Mouse (Mus musculus): ENCODE results near the gene Cflar. TPM values are rescaled to one million over a fixed set of nuclear protein-coding genes. Genes with fewer than 3 reads are reported as not detected.

The Cflar gene
- total and polyA plus RNA-seq, 3 experiments, result 35.7 to 81.1 (median 49.2) TPM

DNA sequence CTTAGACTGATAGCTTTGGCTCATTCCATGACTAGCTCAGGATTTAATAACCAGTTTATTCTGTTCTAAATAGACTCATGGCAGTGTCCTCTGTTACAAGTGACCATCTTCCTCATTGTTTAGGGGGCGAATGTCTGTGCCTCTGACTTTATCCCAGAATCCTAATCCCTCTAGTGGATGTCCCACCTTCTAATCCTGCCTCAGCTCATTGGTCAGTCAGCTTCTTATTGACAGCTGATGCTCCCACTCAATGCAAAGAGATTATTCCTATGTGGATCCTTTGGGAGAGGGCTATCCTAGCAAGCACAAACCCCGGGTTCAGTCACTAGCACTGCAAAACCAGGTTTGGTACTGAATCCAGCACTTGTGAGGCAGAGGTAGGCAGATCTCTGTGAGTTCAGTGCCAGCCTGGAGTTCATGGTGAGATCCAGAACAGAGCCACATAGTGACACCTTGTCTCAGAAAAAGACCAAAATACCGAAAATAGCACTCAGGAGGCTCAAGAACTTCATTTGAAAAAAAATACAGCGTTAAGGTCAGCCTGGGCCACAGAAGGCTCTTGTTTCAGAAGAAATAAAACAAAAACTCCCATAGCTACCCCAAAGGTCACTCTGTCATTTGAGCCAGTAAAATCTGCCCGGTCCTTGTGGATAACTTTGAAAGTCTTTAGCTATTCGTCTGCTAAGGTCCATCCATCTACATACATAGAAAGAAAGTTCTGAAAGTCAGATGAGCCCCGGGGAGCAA is 11.9 kb downstream of the Cflar start:
- no peak for TF ChIP-seq E2F4 (IDR thresholded peaks at IDR 0.05; ENCODE audit: insufficient replicate concordance, low read depth, low read length)
- no peak for TF ChIP-seq CTCF (conservative IDR thresholded peaks at IDR 0.05 in 1 of 2, IDR thresholded peaks at IDR 0.05 in 1 of 2; ENCODE audit: low read depth in 2 of 2, low read length in 2 of 2)
- TF ChIP-seq JUND (conservative IDR thresholded peaks at IDR 0.05; ENCODE audit: low read depth, low read length), result no peak
- TF ChIP-seq MXI1 (IDR thresholded peaks at IDR 0.05; ENCODE audit: low read depth, low read length), result 0 out of 2 replicates have a peak, but pooled peaks have one; percentile 8
- no peak for TF ChIP-seq EP300 (IDR thresholded peaks at IDR 0.05; ENCODE audit: low read length)
- no peak for TF ChIP-seq HCFC1 (IDR thresholded peaks at IDR 0.05; ENCODE audit: low read depth, low read length)
- no peak for TF ChIP-seq PAX5 (IDR thresholded peaks at IDR 0.05; ENCODE audit: low read length)
- TF ChIP-seq TBP (conservative IDR thresholded peaks at IDR 0.05; ENCODE audit: low read depth, low read length), result no peak
- 0 out of 2 replicates have a peak, but pooled peaks have one; percentile 11 for TF ChIP-seq TCF12 (IDR thresholded peaks at IDR 0.05; ENCODE audit: low read depth, low read length)
- TF ChIP-seq RCOR1 (conservative IDR thresholded peaks at IDR 0.05; ENCODE audit: low read depth, low read length), result no peak
- 0 out of 2 replicates have a peak, but pooled peaks have one; percentile 22 for TF ChIP-seq UBTF (IDR thresholded peaks at IDR 0.05; ENCODE audit: low read depth, low read length)
- peak; percentile 41; the same call in 1 of the 2 replicates for TF ChIP-seq MEF2A (IDR thresholded peaks at IDR 0.05; ENCODE audit: borderline replicate concordance, low read depth, low read length)
- no peak for TF ChIP-seq MAFK (IDR thresholded peaks at IDR 0.05; ENCODE audit: insufficient replicate concordance, low read length)
- TF ChIP-seq USF2 (conservative IDR thresholded peaks at IDR 0.05; ENCODE audit: low read depth, low read length), result no peak
- no peak for TF ChIP-seq ZMIZ1 (IDR thresholded peaks at IDR 0.05; ENCODE audit: low read depth, low read length)
- no peak for TF ChIP-seq POLR2AphosphoS2 (IDR thresholded peaks at IDR 0.05; ENCODE audit: low read depth, low read length)
- 0 out of 2 replicates have a peak, but pooled peaks have one; percentile 7 for TF ChIP-seq ZNF384 (IDR thresholded peaks at IDR 0.05; ENCODE audit: low read depth, low read length)
- TF ChIP-seq GABPA (IDR thresholded peaks at IDR 0.05; ENCODE audit: insufficient replicate concordance, low read depth, low read length), result no peak
- TF ChIP-seq JUN (IDR thresholded peaks at IDR 0.05; ENCODE audit: insufficient read depth, low read depth, low read length), result no peak
- TF ChIP-seq NRF1 (IDR thresholded peaks at IDR 0.05; ENCODE audit: low read depth, low read length), result no peak
- TF ChIP-seq NELFE (IDR thresholded peaks at IDR 0.05; ENCODE audit: low read depth, low read length), result no peak
- no peak for TF ChIP-seq ZKSCAN1 (IDR thresholded peaks at IDR 0.05; ENCODE audit: borderline replicate concordance, low read depth, low read length)
- no peak for TF ChIP-seq RAD21 (IDR thresholded peaks at IDR 0.05; ENCODE audit: low read depth, low read length)
- no peak for TF ChIP-seq MAZ (IDR thresholded peaks at IDR 0.05; ENCODE audit: low read depth, low read length)
- no peak for TF ChIP-seq SMC3 (IDR thresholded peaks at IDR 0.05; ENCODE audit: low read depth, low read length)
- no peak for TF ChIP-seq POLR2A (IDR thresholded peaks at IDR 0.05; ENCODE audit: low read depth, low read length)
- TF ChIP-seq CHD1 (IDR thresholded peaks at IDR 0.05; ENCODE audit: low read depth, low read length), result no peak
- TF ChIP-seq MAX (IDR thresholded peaks at IDR 0.05; ENCODE audit: low read length), result no peak
- TF ChIP-seq ZC3H11A (IDR thresholded peaks at IDR 0.05; ENCODE audit: low read depth, low read length), result no peak
- TF ChIP-seq SIN3A (IDR thresholded peaks at IDR 0.05; ENCODE audit: low read length), result peak; percentile 29; the same call in 1 of the 2 replicates
- TF ChIP-seq USF1 (IDR thresholded peaks at IDR 0.05; ENCODE audit: low read depth, low read length), result no peak
- no peak for TF ChIP-seq KAT2A (IDR thresholded peaks at IDR 0.05; ENCODE audit: insufficient replicate concordance, low read length)
- TF ChIP-seq MYC (IDR thresholded peaks at IDR 0.05; ENCODE audit: low read depth, low read length), result no peak
- TF ChIP-seq CHD2 (IDR thresholded peaks at IDR 0.05; ENCODE audit: low read length), result 0 out of 2 replicates have a peak, but pooled peaks have one; percentile 26
- TF ChIP-seq BHLHE40 (IDR thresholded peaks at IDR 0.05; ENCODE audit: low read depth, low read length), result no peak
- no peak for TF ChIP-seq ELF1 (IDR thresholded peaks at IDR 0.05; ENCODE audit: low read depth, low read length)
- TF ChIP-seq ETS1 (conservative IDR thresholded peaks at IDR 0.05; ENCODE audit: low read depth, low read length), result no peak
- no peak for TF ChIP-seq IRF4 (IDR thresholded peaks at IDR 0.05; ENCODE audit: low read depth, low read length)
- Histone ChIP-seq H3K4me2 (ENCODE audit: insufficient read depth, low read depth, poor library complexity, severe bottlenecking) (peak overlapping the region; percentile 95), H3K27me3 (replicated peaks) (no peaks in the 10 kb centered on the region), H3K4me3 (replicated peaks in 1 of 3; ENCODE audit: low read depth in 2 of 3, low read length in 2 of 3, poor library complexity in 1 of 3) (peak overlapping the region in 2 of 3 experiments; percentile 2 to 19), H3K79me2 (replicated peaks; ENCODE audit: control insufficient read depth, extremely low read depth, insufficient read depth, poor library complexity, severe bottlenecking) (peaks cover 25% of the 10 kb centered on the region), H3K9me3 (replicated peaks; ENCODE audit: low read length) (no peaks in the 10 kb centered on the region), H3K9ac (ENCODE audit: insufficient read depth, low read depth) (peak overlapping the region; percentile 91), H3K4me1 (ENCODE audit: control insufficient read depth in 1 of 2, insufficient read depth in 2 of 2) (peaks cover 18 to 61% of the 10 kb centered on the region in 2 experiments), H3K27ac (ENCODE audit: insufficient read depth, low read depth) (peak overlapping the region; percentile 99), H3K36me3 (replicated peaks in 1 of 2; ENCODE audit: control insufficient read depth in 1 of 2, insufficient read depth in 1 of 2, low read length in 1 of 2) (peaks cover 0 to 19% of the 10 kb centered on the region in 2 experiments)
- no peak for DNase-seq (ENCODE audit: extremely low read depth)
- dilution Hi-C loops (cut with MboI; ENCODE audit: extremely low pct_ligation_motif_present, extremely low pct_unique_long_range_greater_than_20kb, low sequenced_read_pairs), result no loop called here
- in situ Hi-C loops (cut with MboI; ENCODE audit: low pct_ligation_motif_present, low pct_unique_long_range_greater_than_20kb, low sequenced_read_pairs), result no loop called here

All from CH12.LX (cell line).